Mouse (Mus musculus): Measurements from ENCODE around the gene 9930111J21Rik2. TPM values are rescaled to one million over a fixed set of nuclear protein-coding genes. Genes with fewer than 3 reads are reported as not detected.
"Not testable (repeated sequence)": the region's sequence is repeated elsewhere in the genome, so short reads cannot be mapped to it uniquely, and the experiment has no call there.

The 9930111J21Rik2 gene
- polyA plus RNA-seq, 1 experiment from 2014 or later: 0.23 TPM

DNA sequence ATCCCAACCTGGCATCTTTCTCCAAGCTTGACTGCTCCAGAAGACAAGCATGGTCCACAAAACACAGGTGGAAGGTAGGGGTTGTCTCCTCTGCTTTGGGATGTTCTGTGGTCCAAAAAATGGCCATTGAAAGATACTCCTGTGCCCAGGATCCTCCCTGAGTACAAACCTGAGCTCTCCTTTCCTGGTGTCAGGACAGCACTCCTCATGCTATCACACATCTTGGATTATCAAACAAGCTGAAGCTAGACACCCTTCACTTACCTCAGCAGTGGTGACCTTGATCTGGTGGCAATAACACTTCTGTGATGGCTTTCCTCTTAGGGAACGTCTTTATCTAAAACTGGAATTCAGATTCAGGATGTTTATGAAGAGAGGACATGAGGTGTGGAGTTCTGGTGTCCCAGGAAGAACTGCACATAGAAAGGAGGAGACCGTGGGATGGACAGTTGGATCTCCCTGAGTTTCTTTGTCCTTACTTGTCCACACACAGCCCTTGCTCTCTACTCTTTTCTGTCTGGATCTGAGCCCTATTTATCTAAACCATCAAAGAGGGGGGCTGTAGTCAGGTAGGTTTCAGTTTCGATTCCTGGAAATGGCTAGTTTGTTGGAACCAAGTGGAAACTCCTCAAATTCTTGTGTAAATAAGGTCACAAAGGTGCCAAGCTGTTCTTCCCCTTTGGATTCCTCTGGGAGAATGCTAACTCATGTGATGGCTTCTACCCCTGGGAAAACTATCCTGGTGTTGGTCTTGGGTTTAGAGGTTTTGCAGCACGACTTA is 59.1 kb downstream of the 9930111J21Rik2 start, which contains the start of gene Gm12185:
Gene Gm12185, minus strand, starts transcription at position 487 of the 781 bp plus-strand sequence.
- not testable (repeated sequence) for H3K4me1 ChIP-seq (ENCODE audit: control insufficient read depth, insufficient read depth, low read length); H3K27me3 ChIP-seq (ENCODE audit: control insufficient read depth, insufficient read depth, low read depth, low read length); H3K27ac ChIP-seq (ENCODE audit: low read length); H3K4me2 ChIP-seq (ENCODE audit: low read length); H3K4me3 ChIP-seq (ENCODE audit: low read depth, low read length); H3K9me3 ChIP-seq (replicated peaks; ENCODE audit: control insufficient read depth, low read length, poor library complexity, severe bottlenecking); H3K36me3 ChIP-seq (ENCODE audit: control insufficient read depth, insufficient read depth, low read length); ATAC-seq; H3K9ac ChIP-seq (ENCODE audit: low read depth, low read length)
- WGBS: 77% methylated on average over 4 of the region's 4 CpGs

DNA sequence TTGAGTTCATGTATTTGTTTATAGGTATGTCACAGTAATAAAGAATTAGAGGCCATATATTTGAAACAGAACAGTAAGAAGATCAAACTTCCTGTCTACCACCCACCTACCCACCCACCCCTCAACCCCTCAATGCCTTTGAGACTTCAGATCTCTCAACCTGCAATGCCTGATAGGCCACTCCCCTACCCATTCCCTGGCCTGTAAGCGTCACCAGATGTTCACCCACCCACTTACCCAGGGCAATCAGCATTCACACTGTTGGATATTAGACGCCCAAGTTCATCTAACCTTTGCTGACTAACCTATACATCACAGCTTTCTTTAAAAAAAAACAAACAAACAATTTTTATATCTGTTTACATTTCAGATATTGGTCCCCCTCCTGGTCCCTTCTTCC is 61.1 kb downstream of the 9930111J21Rik2 start:
- not testable (repeated sequence) for H3K4me2 ChIP-seq (ENCODE audit: low read length); H3K36me3 ChIP-seq (ENCODE audit: control insufficient read depth, insufficient read depth, low read length); ATAC-seq; H3K9ac ChIP-seq (ENCODE audit: low read depth, low read length); H3K4me1 ChIP-seq (ENCODE audit: control insufficient read depth, insufficient read depth, low read length); H3K9me3 ChIP-seq (replicated peaks; ENCODE audit: control insufficient read depth, low read length, poor library complexity, severe bottlenecking); H3K27me3 ChIP-seq (ENCODE audit: control insufficient read depth, insufficient read depth, low read depth, low read length); H3K27ac ChIP-seq (ENCODE audit: low read length); H3K4me3 ChIP-seq (ENCODE audit: low read depth, low read length)
- WGBS: 100% methylated on average over 2 of the region's 2 CpGs

- H3K36me3 ChIP-seq (ENCODE audit: control insufficient read depth, insufficient read depth, low read length); H3K9me3 ChIP-seq (replicated peaks; ENCODE audit: control insufficient read depth, low read length, poor library complexity, severe bottlenecking); H3K4me3 ChIP-seq (ENCODE audit: low read depth, low read length); H3K27me3 ChIP-seq (ENCODE audit: control insufficient read depth, insufficient read depth, low read depth, low read length); H3K4me1 ChIP-seq (ENCODE audit: control insufficient read depth, insufficient read depth, low read length); ATAC-seq; H3K4me2 ChIP-seq (ENCODE audit: low read length); H3K9ac ChIP-seq (ENCODE audit: low read depth, low read length); H3K27ac ChIP-seq (ENCODE audit: low read length): not testable (repeated sequence)
- 87% methylated on average over 2 of the region's 3 CpGs for WGBS
Measured at GRCm38 (mm10) chr11:48988219-48988618, 62.8 kb downstream of the 9930111J21Rik2 start.

- H3K4me2 ChIP-seq (ENCODE audit: low read length); H3K9me3 ChIP-seq (replicated peaks; ENCODE audit: control insufficient read depth, low read length, poor library complexity, severe bottlenecking); H3K4me1 ChIP-seq (ENCODE audit: control insufficient read depth, insufficient read depth, low read length); H3K27ac ChIP-seq (ENCODE audit: low read length); ATAC-seq; H3K9ac ChIP-seq (ENCODE audit: low read depth, low read length); H3K27me3 ChIP-seq (ENCODE audit: control insufficient read depth, insufficient read depth, low read depth, low read length); H3K36me3 ChIP-seq (ENCODE audit: control insufficient read depth, insufficient read depth, low read length); H3K4me3 ChIP-seq (ENCODE audit: low read depth, low read length): not testable (repeated sequence)
- no CpG with 5 or more reads among the region's 3 CpGs for WGBS
Measured at GRCm38 (mm10) chr11:48982848-48983247, 68.2 kb downstream of the 9930111J21Rik2 start.

DNA sequence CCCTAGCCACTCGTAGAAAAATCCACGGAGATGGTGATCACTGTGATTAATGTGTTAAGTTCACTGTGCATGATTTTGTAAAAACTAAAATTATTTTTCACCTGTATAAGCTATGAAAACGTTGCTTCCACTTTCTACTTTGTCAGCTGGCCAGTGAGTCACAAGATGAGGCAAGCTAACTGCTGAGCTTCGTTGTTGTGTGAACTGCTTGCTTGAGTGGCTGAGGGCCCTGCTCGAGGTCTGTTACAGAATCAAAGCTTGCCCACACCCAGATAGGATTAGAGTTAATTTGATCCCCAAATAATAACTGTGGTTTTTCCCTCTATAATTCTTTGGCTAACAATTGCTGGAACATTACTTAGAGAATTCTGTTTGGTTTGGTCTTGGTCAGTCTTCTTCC is 71.0 kb downstream of the 9930111J21Rik2 start:
- H3K36me3 ChIP-seq (ENCODE audit: control insufficient read depth, insufficient read depth, low read length); H3K4me2 ChIP-seq (ENCODE audit: low read length); H3K9ac ChIP-seq (ENCODE audit: low read depth, low read length); H3K27ac ChIP-seq (ENCODE audit: low read length); H3K27me3 ChIP-seq (ENCODE audit: control insufficient read depth, insufficient read depth, low read depth, low read length); H3K4me3 ChIP-seq (ENCODE audit: low read depth, low read length); ATAC-seq; H3K9me3 ChIP-seq (replicated peaks; ENCODE audit: control insufficient read depth, low read length, poor library complexity, severe bottlenecking); H3K4me1 ChIP-seq (ENCODE audit: control insufficient read depth, insufficient read depth, low read length): not testable (repeated sequence)
- no CpG with 5 or more reads among the region's 5 CpGs for WGBS

- not testable (repeated sequence) for H3K4me1 ChIP-seq (ENCODE audit: control insufficient read depth, insufficient read depth, low read length); H3K9me3 ChIP-seq (replicated peaks; ENCODE audit: control insufficient read depth, low read length, poor library complexity, severe bottlenecking); H3K9ac ChIP-seq (ENCODE audit: low read depth, low read length); H3K4me2 ChIP-seq (ENCODE audit: low read length); H3K36me3 ChIP-seq (ENCODE audit: control insufficient read depth, insufficient read depth, low read length); H3K27me3 ChIP-seq (ENCODE audit: control insufficient read depth, insufficient read depth, low read depth, low read length); ATAC-seq; H3K27ac ChIP-seq (ENCODE audit: low read length); H3K4me3 ChIP-seq (ENCODE audit: low read depth, low read length)
- no CpG with 5 or more reads among the region's 3 CpGs for WGBS
Measured at GRCm38 (mm10) chr11:48979251-48979650, 71.8 kb downstream of the 9930111J21Rik2 start, which contains the start of gene 9930111J21Rik1. TSS of gene 9930111J21Rik1 (minus strand) at chr11:48979398.

GRCm38 (mm10) chr11:48978240-48978939 is 72.7 kb downstream of the 9930111J21Rik2 start, which contains the start of gene Olfr56:
TSS of gene Olfr56 (plus strand) at chr11:48978889.
- not testable (repeated sequence) for H3K4me1 ChIP-seq (ENCODE audit: control insufficient read depth, insufficient read depth, low read length); H3K4me3 ChIP-seq (ENCODE audit: low read depth, low read length); H3K36me3 ChIP-seq (ENCODE audit: control insufficient read depth, insufficient read depth, low read length); H3K27me3 ChIP-seq (ENCODE audit: control insufficient read depth, insufficient read depth, low read depth, low read length); H3K9ac ChIP-seq (ENCODE audit: low read depth, low read length); H3K27ac ChIP-seq (ENCODE audit: low read length); ATAC-seq; H3K4me2 ChIP-seq (ENCODE audit: low read length); H3K9me3 ChIP-seq (replicated peaks; ENCODE audit: control insufficient read depth, low read length, poor library complexity, severe bottlenecking)
- no CpG with 5 or more reads among the region's 1 CpGs for WGBS

DNA sequence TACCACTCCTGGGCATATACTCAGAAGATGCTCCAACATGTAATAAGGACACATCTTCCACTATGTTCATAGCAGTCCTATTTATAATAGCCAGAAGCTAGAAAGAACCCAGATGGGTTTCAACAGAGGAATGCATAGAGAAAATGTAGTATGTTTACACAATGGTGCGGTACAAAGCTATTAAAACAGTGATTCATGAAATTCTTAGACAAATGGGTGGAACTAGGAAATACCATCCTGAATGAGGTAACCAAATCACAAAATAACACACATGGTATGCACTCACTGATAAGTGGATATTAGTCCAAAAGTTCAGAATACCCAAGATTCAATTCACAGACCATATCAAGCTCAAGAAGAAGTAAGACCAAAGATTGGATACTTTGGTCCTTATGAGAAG is 76.4 kb downstream of the 9930111J21Rik2 start:
- H3K9me3 ChIP-seq (replicated peaks; ENCODE audit: control insufficient read depth, low read length, poor library complexity, severe bottlenecking); H3K27ac ChIP-seq (ENCODE audit: low read length); H3K4me2 ChIP-seq (ENCODE audit: low read length); H3K9ac ChIP-seq (ENCODE audit: low read depth, low read length); H3K4me1 ChIP-seq (ENCODE audit: control insufficient read depth, insufficient read depth, low read length); H3K4me3 ChIP-seq (ENCODE audit: low read depth, low read length); H3K27me3 ChIP-seq (ENCODE audit: control insufficient read depth, insufficient read depth, low read depth, low read length); H3K36me3 ChIP-seq (ENCODE audit: control insufficient read depth, insufficient read depth, low read length); ATAC-seq: not testable (repeated sequence)
- no CpG with 5 or more reads among the region's 1 CpGs for WGBS

Data from midbrain, embryonic 16.5 days (tissue).